Mouse (Mus musculus) embryo, embryonic 10.5 days (tissue): Measurements from ENCODE around the gene Cdc42se2.

Experiments
- DNase-seq: peaks from one replicate; pipeline ENCODE4 v3.0.0-alpha.2; 2015; ENCODE audit warnings: low spot score

The Cdc42se2 gene

GRCm38 (mm10) chr11:54708153-54708552, 79.3 kb downstream of the Cdc42se2 start:
- no peak for DNase-seq

- DNase-seq: peak; percentile 83
Observed at GRCm38 (mm10) chr11:54703306-54703705, 84.2 kb downstream of the Cdc42se2 start.

GRCm38 (mm10) chr11:54701848-54702247, 85.6 kb downstream of the Cdc42se2 start:
- DNase-seq: no peak

GRCm38 (mm10) chr11:54699972-54700371, 87.5 kb downstream of the Cdc42se2 start:
- no peak for DNase-seq

GRCm38 (mm10) chr11:54698636-54699035, 88.8 kb downstream of the Cdc42se2 start:
- DNase-seq: no peak

- no peak for DNase-seq
Observed at GRCm38 (mm10) chr11:54697611-54698010, 89.9 kb downstream of the Cdc42se2 start.

GRCm38 (mm10) chr11:54695951-54696350, 91.5 kb downstream of the Cdc42se2 start:
- DNase-seq: peak; percentile 26

GRCm38 (mm10) chr11:54694291-54694690, 93.2 kb downstream of the Cdc42se2 start:
- DNase-seq: no peak

GRCm38 (mm10) chr11:54693696-54694095, 93.8 kb downstream of the Cdc42se2 start:
- no peak for DNase-seq

- DNase-seq: no peak
Observed at GRCm38 (mm10) chr11:54691179-54691578, 96.3 kb downstream of the Cdc42se2 start.

- no peak for DNase-seq
Observed at GRCm38 (mm10) chr11:54690171-54690570, 97.3 kb downstream of the Cdc42se2 start.

GRCm38 (mm10) chr11:54684831-54685230, 102.6 kb downstream of the Cdc42se2 start:
- no peak for DNase-seq

GRCm38 (mm10) chr11:54679141-54679540, 108.3 kb downstream of the Cdc42se2 start:
- DNase-seq: no peak

GRCm38 (mm10) chr11:54675792-54676489, 111.5 kb downstream of the Cdc42se2 start:
- DNase-seq: no peak

- DNase-seq: no peak
Observed at GRCm38 (mm10) chr11:54673575-54674298, 113.7 kb downstream of the Cdc42se2 start.
